Mouse (Mus musculus) liver, embryonic 14.5 days (tissue): Measurements from ENCODE around the gene Ywhae.

ENCODE experiments used
- CTCF ChIP-seq: IDR thresholded peaks from 2 replicates; pipeline ENCODE4 v1.5.1; 2016; ENCODE audit warnings: antibody characterized with exemption, low read depth, control low read depth
- EP300 ChIP-seq: IDR thresholded peaks from 2 replicates; pipeline ENCODE4 v1.6.1; 2016; ENCODE audit warnings: antibody characterized with exemption, low read depth

- TF ChIP-seq EP300 (no peak), CTCF (no peak)
Observed at GRCm38 (mm10) chr11:75772562-75772961, 39.9 kb downstream of the Ywhae start.
